Mouse (Mus musculus) heart, embryonic 11.5 days (tissue): ENCODE data around the gene Lmod2. TPM values are rescaled to one million over a fixed set of nuclear protein-coding genes. Genes with fewer than 3 reads are reported as not detected.

Source experiments
- ATAC-seq: fragments of 200-750 bp; cut with Nextera tagmentation; replicated peaks from 2 replicates; pipeline ENCODE4 v1.8.0; 2017; ENCODE audit warnings: moderate library complexity; ENCODE audit not compliant: insufficient number of reproducible peaks, low FRiP score, low TSS enrichment
- H3K27ac ChIP-seq: fragments of 300-500 bp; sonication (generic); 2 replicates; pipeline ENCODE4 v1.5.1; 2014; ENCODE audit warnings: mild to moderate bottlenecking, low read depth, low read length
- H3K27me3 ChIP-seq: fragments of 300-500 bp; sonication (generic); 2 replicates; pipeline ENCODE4 v1.6.1; 2014; ENCODE audit warnings: mild to moderate bottlenecking, low read length, mixed read lengths; ENCODE audit not compliant: control insufficient read depth, insufficient read depth
- H3K36me3 ChIP-seq: fragments of 300-500 bp; sonication (generic); 2 replicates; pipeline ENCODE4 v1.6.1; 2014; ENCODE audit warnings: mild to moderate bottlenecking, low read length, moderate library complexity, mixed read lengths; ENCODE audit not compliant: control insufficient read depth, insufficient read depth
- H3K4me1 ChIP-seq: fragments of 300-500 bp; sonication (generic); 2 replicates; pipeline ENCODE4 v1.6.1; 2014; ENCODE audit warnings: low read length; ENCODE audit not compliant: control insufficient read depth, insufficient read depth
- H3K4me2 ChIP-seq: fragments of 300-500 bp; sonication (generic); 2 replicates; pipeline ENCODE4 v1.6.1; 2014; ENCODE audit warnings: mild to moderate bottlenecking, moderate library complexity
- H3K4me3 ChIP-seq: fragments of 300-500 bp; sonication (generic); 2 replicates; pipeline ENCODE4 v1.5.1; 2014; ENCODE audit warnings: low read depth, low read length
- H3K9ac ChIP-seq: fragments of 300-500 bp; sonication (generic); 2 replicates; pipeline ENCODE4 v1.6.1; 2014; ENCODE audit warnings: mild to moderate bottlenecking, low read depth, low read length, moderate library complexity
- H3K9me3 ChIP-seq: fragments of 300-500 bp; sonication (generic); replicated peaks from 2 replicates; pipeline ENCODE4 v1.6.1; 2016; ENCODE audit warnings: low read length; ENCODE audit not compliant: control insufficient read depth
- WGBS: fragments of 180-500 bp; shearing (Covaris S2); extraction: QIAGEN DNeasy Blood & Tissue Kit; methylation state at CpG from one replicate; pipeline ENCODE4 v1.1.7; 2014; ENCODE audit not compliant: insufficient replicate concordance; 5-methylcytosine and 5-hydroxymethylcytosine counted together
- polyA plus RNA-seq: library from polyadenylated mRNA; unstranded; fragments of >200 nt; fragmentation: Nextera tagmentation; extraction: Ambion mirVana; gene quantifications from 2 replicates; pipeline ENCODE4 v1.2.1, GENCODE M21; 2014

The Lmod2 gene
- polyA plus RNA-seq, 1 experiment from 2014 or later = 43.7 TPM

- H3K9ac ChIP-seq = 0 out of 2 replicates have a peak overlapping the region, but pooled peaks have one; percentile 10
- H3K27me3 ChIP-seq = no peaks in the 10 kb centered on the region
- 0 out of 2 replicates have a peak, but pooled peaks cover 3% of the 10 kb centered on the region for H3K36me3 ChIP-seq
- peaks cover 10% of the 10 kb centered on the region for H3K4me1 ChIP-seq
- peak; percentile 70 for ATAC-seq
- no peak overlapping the region for H3K4me3 ChIP-seq
- H3K27ac ChIP-seq = peak overlapping the region; percentile 73
- 28% methylated on average over 4 of the region's 4 CpGs for whole genome bisulfite sequencing
- H3K4me2 ChIP-seq = peak overlapping the region; percentile 35
- H3K9me3 ChIP-seq = no peaks in the 10 kb centered on the region
These were observed 34.5 kb downstream of the Lmod2 start for GRCm38 (mm10) chr6:24632061-24632460.

DNA sequence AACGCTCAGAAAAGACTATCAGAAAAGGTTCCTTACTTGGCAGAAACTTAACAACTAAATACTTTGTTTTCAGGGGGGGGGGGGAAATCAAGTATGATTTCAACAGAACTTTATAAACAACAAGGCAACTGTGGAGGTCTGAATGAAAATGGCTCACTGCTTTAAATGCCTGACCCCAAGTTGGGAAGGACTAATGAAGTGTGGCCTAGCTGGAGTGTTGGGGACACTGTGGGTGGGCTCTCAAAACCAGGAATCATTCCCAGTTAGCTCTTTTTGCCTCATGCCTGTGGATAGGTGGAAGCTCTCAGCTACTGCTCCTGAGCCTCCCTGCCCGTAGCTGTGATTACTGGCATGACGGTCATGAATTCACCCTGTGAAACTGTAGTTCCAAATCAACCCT lies 36.5 kb downstream of the Lmod2 start:
- ATAC-seq = no peak
- Histone ChIP-seq H3K9me3 (no peaks in the 10 kb centered on the region), H3K4me1 (peaks cover 10% of the 10 kb centered on the region), H3K27me3 (no peaks in the 10 kb centered on the region), H3K4me3 (no peak overlapping the region), H3K9ac (no peak overlapping the region), H3K36me3 (0 out of 2 replicates have a peak, but pooled peaks cover 3% of the 10 kb centered on the region), H3K4me2 (no peak overlapping the region), H3K27ac (no peak overlapping the region)
- 88% methylated on average over 3 of the region's 3 CpGs for WGBS

GRCm38 (mm10) chr6:24635814-24636213 lies 38.3 kb downstream of the Lmod2 start:
- peaks cover 10% of the 10 kb centered on the region for H3K4me1 ChIP-seq

GRCm38 (mm10) chr6:24641286-24641685 lies 43.7 kb downstream of the Lmod2 start:
- H3K4me3 ChIP-seq = no peak overlapping the region
- ATAC-seq = no peak
- no peaks in the 10 kb centered on the region for H3K4me1 ChIP-seq
- H3K27me3 ChIP-seq = no peaks in the 10 kb centered on the region
- no peak overlapping the region for H3K4me2 ChIP-seq
- 87% methylated on average over 4 of the region's 4 CpGs for WGBS
- no peak overlapping the region for H3K27ac ChIP-seq
- no peak overlapping the region for H3K9ac ChIP-seq
- H3K36me3 ChIP-seq = no peaks in the 10 kb centered on the region
- H3K9me3 ChIP-seq = no peaks in the 10 kb centered on the region

More at GRCm38 (mm10) chr6:24635814-24636213, 38.3 kb downstream of the Lmod2 start:
- no peak for ATAC-seq
- no peak overlapping the region for H3K4me3 ChIP-seq
- no peak overlapping the region for H3K27ac ChIP-seq
- H3K9ac ChIP-seq = no peak overlapping the region
- H3K27me3 ChIP-seq = no peaks in the 10 kb centered on the region
- H3K9me3 ChIP-seq = no peaks in the 10 kb centered on the region
- H3K36me3 ChIP-seq = 0 out of 2 replicates have a peak, but pooled peaks cover 3% of the 10 kb centered on the region
- WGBS = 87% methylated on average over 2 of the region's 2 CpGs
- no peak overlapping the region for H3K4me2 ChIP-seq

DNA sequence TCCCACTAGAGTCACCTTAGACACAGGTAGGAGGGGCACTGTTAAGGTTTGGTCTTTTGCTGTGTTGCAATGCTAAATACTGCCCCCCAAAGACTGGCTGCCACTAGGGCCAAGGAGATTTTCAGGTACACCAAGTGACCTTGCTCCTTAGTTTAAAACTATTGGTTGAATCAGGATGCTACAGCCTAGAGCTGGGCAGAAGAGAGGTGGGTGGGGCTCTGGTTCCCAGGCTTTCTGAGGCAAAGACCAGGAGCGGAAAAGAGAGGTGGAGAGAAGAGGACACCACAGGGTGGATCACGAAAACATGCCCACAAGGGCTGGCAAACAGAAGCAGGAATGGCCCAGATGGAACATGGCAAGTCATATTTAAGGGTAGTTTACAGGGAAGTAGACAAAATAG lies 44.6 kb downstream of the Lmod2 start:
- Histone ChIP-seq H3K9ac (no peak overlapping the region), H3K27me3 (no peaks in the 10 kb centered on the region), H3K9me3 (no peaks in the 10 kb centered on the region), H3K4me2 (no peak overlapping the region), H3K27ac (no peak overlapping the region), H3K36me3 (no peaks in the 10 kb centered on the region), H3K4me1 (no peaks in the 10 kb centered on the region), H3K4me3 (no peak overlapping the region)
- ATAC-seq = no peak
- 91% methylated on average over 2 of the region's 2 CpGs for WGBS

- ATAC-seq = no peak
- H3K9me3 ChIP-seq = no peaks in the 10 kb centered on the region
- H3K4me3 ChIP-seq = no peak overlapping the region
- H3K27ac ChIP-seq = no peak overlapping the region
- no peaks in the 10 kb centered on the region for H3K27me3 ChIP-seq
- no peaks in the 10 kb centered on the region for H3K36me3 ChIP-seq
- 93% methylated on average over 3 of the region's 3 CpGs for WGBS
- no peak overlapping the region for H3K4me2 ChIP-seq
- no peak overlapping the region for H3K9ac ChIP-seq
- no peaks in the 10 kb centered on the region for H3K4me1 ChIP-seq
These were observed 45.4 kb downstream of the Lmod2 start for GRCm38 (mm10) chr6:24642960-24643359.

DNA sequence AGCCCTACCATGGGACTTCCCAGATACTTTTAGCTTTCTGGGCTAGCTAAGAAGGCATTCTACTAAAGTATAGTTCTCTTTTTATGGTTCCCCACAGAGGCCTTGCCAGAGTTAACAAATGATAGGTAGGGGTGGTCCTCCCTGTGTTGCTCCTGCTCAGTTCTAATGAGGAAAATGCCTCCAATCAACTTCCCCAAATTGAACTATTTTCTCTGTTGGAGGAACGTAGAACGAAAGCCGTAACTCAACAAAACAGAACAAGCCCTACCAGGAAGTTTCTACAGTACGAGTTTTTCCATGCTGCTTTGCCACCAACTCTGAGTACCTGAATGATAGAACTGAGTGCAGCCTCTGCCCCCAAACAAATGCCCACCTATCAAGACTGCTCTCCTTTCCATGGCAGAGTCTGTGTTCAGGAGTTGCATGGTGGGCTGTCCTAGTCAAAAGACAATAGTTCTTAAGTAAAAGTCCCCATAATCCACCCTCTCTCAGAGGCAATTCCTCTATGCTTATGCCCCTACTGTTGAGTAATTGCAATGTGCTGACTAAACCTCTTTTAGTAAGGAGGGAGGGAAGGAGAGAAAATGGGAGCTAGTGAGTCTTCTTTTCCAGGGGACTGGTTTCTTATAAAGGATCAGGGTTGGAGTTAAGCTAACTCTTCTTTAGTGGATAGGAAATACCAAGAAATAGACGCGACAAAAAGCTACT lies 47.9 kb downstream of the Lmod2 start:
- Histone ChIP-seq H3K27ac (no peak overlapping the region), H3K9me3 (no peaks in the 10 kb centered on the region), H3K4me3 (no peak overlapping the region), H3K36me3 (no peaks in the 10 kb centered on the region), H3K27me3 (no peaks in the 10 kb centered on the region), H3K4me2 (no peak overlapping the region), H3K9ac (no peak overlapping the region), H3K4me1 (no peaks in the 10 kb centered on the region; the same call in 1 of the 2 replicates)
- no peak for ATAC-seq
- 93% methylated on average over 6 of the region's 6 CpGs for WGBS

GRCm38 (mm10) chr6:24647103-24647691 lies 49.6 kb downstream of the Lmod2 start:
- ATAC-seq = no peak
- H3K9me3 ChIP-seq = no peaks in the 10 kb centered on the region
- H3K27me3 ChIP-seq = no peaks in the 10 kb centered on the region
- H3K27ac ChIP-seq = no peak overlapping the region
- 84% methylated on average over 4 of the region's 4 CpGs for WGBS
- H3K36me3 ChIP-seq = no peaks in the 10 kb centered on the region
- no peak overlapping the region for H3K9ac ChIP-seq
- H3K4me2 ChIP-seq = no peak overlapping the region
- H3K4me1 ChIP-seq = peaks cover 2% of the 10 kb centered on the region; the same call in 1 of the 2 replicates
- H3K4me3 ChIP-seq = no peak overlapping the region
